Mouse (Mus musculus): ENCODE measurements around the gene Dgat2l6. TPM values are rescaled to one million over a fixed set of nuclear protein-coding genes. Genes with fewer than 3 reads are reported as not detected.

The Dgat2l6 gene
- total and polyA plus RNA-seq, 2 experiments from 2014 or later = not detected

DNA sequence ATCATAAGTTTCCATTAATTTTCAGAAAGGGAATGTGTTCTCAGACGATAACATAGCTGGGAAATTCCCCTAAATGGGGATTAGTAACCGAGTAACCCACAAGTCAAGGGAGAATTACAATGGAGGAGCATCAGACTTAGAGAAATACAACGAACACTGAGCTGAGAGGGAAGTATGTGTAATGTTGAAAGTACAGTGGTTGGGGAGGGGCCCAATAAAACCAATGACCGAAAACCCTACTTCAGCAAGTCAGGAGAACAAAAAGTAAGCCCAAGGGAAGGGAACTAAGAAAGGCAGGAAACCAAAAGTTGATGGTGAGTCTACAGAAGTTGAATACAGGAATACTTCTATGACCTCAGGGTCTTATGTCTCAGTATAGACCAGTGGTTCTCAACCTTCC, 16.5 kb upstream of the Dgat2l6 start:
- Histone ChIP-seq H3K4me2 (ENCODE audit: low read depth, low read length) (no peak overlapping the region), H3K27me3 (ENCODE audit: insufficient read depth, low read length) (no peaks in the 10 kb centered on the region), H3K9me3 (ENCODE audit: low read length) (no peaks in the 10 kb centered on the region), H3K4me3 (ENCODE audit: low read length) (no peak overlapping the region), H3K36me3 (ENCODE audit: insufficient read depth, low read length) (no peaks in the 10 kb centered on the region), H3K9ac (replicated peaks; ENCODE audit: low read length) (no peak overlapping the region), H3K27ac (no peak overlapping the region), H3K4me1 (ENCODE audit: insufficient read depth, low read length) (no peaks in the 10 kb centered on the region)
- WGBS = 83% methylated on average over 4 of the region's 4 CpGs
- no peak for DNase-seq (ENCODE audit: low spot score)
- ATAC-seq = no peak
- TF ChIP-seq CTCF (IDR thresholded peaks at IDR 0.05; ENCODE audit: low read depth) = no peak

DNA sequence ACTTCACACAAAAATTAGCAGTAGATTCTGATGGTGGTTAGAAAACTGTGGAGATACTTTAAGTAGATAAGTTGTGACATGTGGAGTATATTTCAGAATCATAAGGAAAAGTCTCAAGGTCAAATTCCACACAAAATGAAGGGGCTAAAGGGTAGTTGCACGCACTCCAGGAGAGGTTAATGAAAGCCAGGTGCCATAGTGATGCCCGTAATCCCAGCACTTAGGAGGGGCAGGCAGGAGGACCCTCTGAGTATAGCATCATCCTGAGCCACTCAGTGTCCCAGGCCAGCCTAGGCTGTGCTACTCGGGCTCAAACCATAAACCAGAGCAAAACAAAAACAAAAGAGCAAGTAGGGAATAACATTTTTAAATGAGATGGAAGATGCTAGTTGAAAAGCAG, 14.7 kb upstream of the Dgat2l6 start:
- no peak overlapping the region for H3K4me3 ChIP-seq (ENCODE audit: low read length)
- no peak for TF ChIP-seq CTCF (IDR thresholded peaks at IDR 0.05; ENCODE audit: low read depth)
- H3K9me3 ChIP-seq (ENCODE audit: low read length) = no peaks in the 10 kb centered on the region
- H3K4me1 ChIP-seq (ENCODE audit: insufficient read depth, low read length) = no peaks in the 10 kb centered on the region
- H3K9ac ChIP-seq (replicated peaks; ENCODE audit: low read length) = no peak overlapping the region
- no peak overlapping the region for H3K27ac ChIP-seq
- 89% methylated on average over 3 of the region's 3 CpGs for WGBS
- H3K4me2 ChIP-seq (ENCODE audit: low read depth, low read length) = no peak overlapping the region
- no peak for DNase-seq (ENCODE audit: low spot score)
- ATAC-seq = no peak
- no peaks in the 10 kb centered on the region for H3K27me3 ChIP-seq (ENCODE audit: insufficient read depth, low read length)
- H3K36me3 ChIP-seq (ENCODE audit: insufficient read depth, low read length) = no peaks in the 10 kb centered on the region

GRCm38 (mm10) chrX:100516683-100517082, 8.0 kb upstream of the Dgat2l6 start:
- Histone ChIP-seq H3K9me3 (ENCODE audit: low read length) (no peaks in the 10 kb centered on the region), H3K27ac (no peak overlapping the region), H3K4me1 (ENCODE audit: insufficient read depth, low read length) (no peaks in the 10 kb centered on the region), H3K4me3 (ENCODE audit: low read length) (no peak overlapping the region), H3K36me3 (ENCODE audit: insufficient read depth, low read length) (no peaks in the 10 kb centered on the region), H3K27me3 (ENCODE audit: insufficient read depth, low read length) (no peaks in the 10 kb centered on the region), H3K4me2 (ENCODE audit: low read depth, low read length) (no peak overlapping the region), H3K9ac (replicated peaks; ENCODE audit: low read length) (no peak overlapping the region)
- DNase-seq (ENCODE audit: low spot score) = no peak
- WGBS = 83% methylated on average over 3 of the region's 3 CpGs
- ATAC-seq = no peak
- no peak for TF ChIP-seq CTCF (IDR thresholded peaks at IDR 0.05; ENCODE audit: low read depth)

- no peak overlapping the region for H3K27ac ChIP-seq
- TF ChIP-seq CTCF (IDR thresholded peaks at IDR 0.05; ENCODE audit: low read depth) = no peak
- H3K4me1 ChIP-seq (ENCODE audit: insufficient read depth, low read length) = no peaks in the 10 kb centered on the region
- H3K9me3 ChIP-seq (ENCODE audit: low read length) = no peaks in the 10 kb centered on the region
- H3K4me3 ChIP-seq (ENCODE audit: low read length) = no peak overlapping the region
- WGBS = 86% methylated on average over 6 of the region's 6 CpGs
- DNase-seq (ENCODE audit: low spot score) = no peak
- H3K9ac ChIP-seq (replicated peaks; ENCODE audit: low read length) = no peak overlapping the region
- no peaks in the 10 kb centered on the region for H3K27me3 ChIP-seq (ENCODE audit: insufficient read depth, low read length)
- ATAC-seq = no peak
- no peak overlapping the region for H3K4me2 ChIP-seq (ENCODE audit: low read depth, low read length)
- H3K36me3 ChIP-seq (ENCODE audit: insufficient read depth, low read length) = no peaks in the 10 kb centered on the region
Measured at GRCm38 (mm10) chrX:100517626-100518025, 7.0 kb upstream of the Dgat2l6 start.

GRCm38 (mm10) chrX:100518532-100518931, 6.1 kb upstream of the Dgat2l6 start:
- Histone ChIP-seq H3K4me2 (ENCODE audit: low read depth, low read length) (no peak overlapping the region), H3K9ac (replicated peaks; ENCODE audit: low read length) (no peak overlapping the region), H3K36me3 (ENCODE audit: insufficient read depth, low read length) (no peaks in the 10 kb centered on the region), H3K27ac (no peak overlapping the region), H3K4me1 (ENCODE audit: insufficient read depth, low read length) (no peaks in the 10 kb centered on the region), H3K9me3 (ENCODE audit: low read length) (no peaks in the 10 kb centered on the region), H3K27me3 (ENCODE audit: insufficient read depth, low read length) (no peaks in the 10 kb centered on the region), H3K4me3 (ENCODE audit: low read length) (no peak overlapping the region)
- no peak for TF ChIP-seq CTCF (IDR thresholded peaks at IDR 0.05; ENCODE audit: low read depth)
- WGBS = 98% methylated on average over 2 of the region's 2 CpGs
- DNase-seq (ENCODE audit: low spot score) (no peak), ATAC-seq (no peak)

- Histone ChIP-seq H3K4me2 (ENCODE audit: low read depth, low read length) (no peak overlapping the region), H3K4me1 (ENCODE audit: insufficient read depth, low read length) (no peaks in the 10 kb centered on the region), H3K9ac (replicated peaks; ENCODE audit: low read length) (no peak overlapping the region), H3K27ac (no peak overlapping the region), H3K27me3 (ENCODE audit: insufficient read depth, low read length) (no peaks in the 10 kb centered on the region), H3K9me3 (ENCODE audit: low read length) (no peaks in the 10 kb centered on the region), H3K4me3 (ENCODE audit: low read length) (no peak overlapping the region), H3K36me3 (ENCODE audit: insufficient read depth, low read length) (no peaks in the 10 kb centered on the region)
- no peak for TF ChIP-seq CTCF (IDR thresholded peaks at IDR 0.05; ENCODE audit: low read depth)
- WGBS = 81% methylated on average over 3 of the region's 3 CpGs
- DNase-seq (ENCODE audit: low spot score) = no peak
- ATAC-seq = no peak
Measured at GRCm38 (mm10) chrX:100556026-100556425, 31.4 kb downstream of the Dgat2l6 start.

GRCm38 (mm10) chrX:100565696-100566095, 41.1 kb downstream of the Dgat2l6 start:
- H3K4me1 ChIP-seq (ENCODE audit: insufficient read depth, low read length) = no peaks in the 10 kb centered on the region
- no peak overlapping the region for H3K4me2 ChIP-seq (ENCODE audit: low read depth, low read length)
- no peak overlapping the region for H3K27ac ChIP-seq
- DNase-seq (ENCODE audit: low spot score) (no peak), ATAC-seq (no peak)
- WGBS = 82% methylated on average over 3 of the region's 3 CpGs
- no peaks in the 10 kb centered on the region for H3K9me3 ChIP-seq (ENCODE audit: low read length)
- no peak for TF ChIP-seq CTCF (IDR thresholded peaks at IDR 0.05; ENCODE audit: low read depth)
- H3K4me3 ChIP-seq (ENCODE audit: low read length) = no peak overlapping the region
- H3K36me3 ChIP-seq (ENCODE audit: insufficient read depth, low read length) = no peaks in the 10 kb centered on the region
- no peak overlapping the region for H3K9ac ChIP-seq (replicated peaks; ENCODE audit: low read length)
- H3K27me3 ChIP-seq (ENCODE audit: insufficient read depth, low read length) = no peaks in the 10 kb centered on the region

All from hindbrain, postnatal 0 days (tissue).